Mouse (Mus musculus): ENCODE data around the gene Fbn1. TPM values are rescaled to one million over a fixed set of nuclear protein-coding genes. Genes with fewer than 3 reads are reported as not detected.

Gene Fbn1
- polyA plus RNA-seq, 1 experiment from 2014 or later: 7.8 TPM

- no peaks in the 10 kb centered on the region for H3K36me3 ChIP-seq (ENCODE audit: control insufficient read depth, insufficient read depth, low read length)
- no peaks in the 10 kb centered on the region for H3K9me3 ChIP-seq (ENCODE audit: control insufficient read depth, low read length)
- no peak overlapping the region for H3K4me3 ChIP-seq (ENCODE audit: low read depth, low read length)
- no peaks in the 10 kb centered on the region for H3K27me3 ChIP-seq (ENCODE audit: control insufficient read depth, insufficient read depth, low read length)
- H3K4me1 ChIP-seq (ENCODE audit: control insufficient read depth, insufficient read depth, low read length): no peaks in the 10 kb centered on the region
- H3K4me2 ChIP-seq (ENCODE audit: low read depth, severe bottlenecking): no peak overlapping the region
- WGBS: 89% methylated on average over 16 of the region's 16 CpGs
- ATAC-seq (ENCODE audit: insufficient number of reproducible peaks, low FRiP score, low TSS enrichment, low read depth) (no peak), DNase-seq (ENCODE audit: low spot score) (no peak)
- H3K27ac ChIP-seq (replicated peaks; ENCODE audit: low read depth, low read length): no peak overlapping the region
- no peak overlapping the region for H3K9ac ChIP-seq (ENCODE audit: low read length)
Observed at GRCm38 (mm10) chr2:125314169-125314925, 193.4 kb downstream of the Fbn1 start.

GRCm38 (mm10) chr2:125309710-125310109, 198.1 kb downstream of the Fbn1 start:
- no peak for ATAC-seq (ENCODE audit: insufficient number of reproducible peaks, low FRiP score, low TSS enrichment, low read depth)
- DNase-seq (ENCODE audit: low spot score): no peak
- Histone ChIP-seq H3K4me2 (ENCODE audit: low read depth, severe bottlenecking) (no peak overlapping the region), H3K27ac (replicated peaks; ENCODE audit: low read depth, low read length) (no peak overlapping the region), H3K9ac (ENCODE audit: low read length) (no peak overlapping the region), H3K27me3 (ENCODE audit: control insufficient read depth, insufficient read depth, low read length) (no peaks in the 10 kb centered on the region), H3K9me3 (ENCODE audit: control insufficient read depth, low read length) (no peaks in the 10 kb centered on the region), H3K4me3 (ENCODE audit: low read depth, low read length) (no peak overlapping the region), H3K4me1 (ENCODE audit: control insufficient read depth, insufficient read depth, low read length) (no peaks in the 10 kb centered on the region), H3K36me3 (ENCODE audit: control insufficient read depth, insufficient read depth, low read length) (no peaks in the 10 kb centered on the region)
- 87% methylated on average over 10 of the region's 10 CpGs for WGBS

GRCm38 (mm10) chr2:125305671-125306070, 202.1 kb downstream of the Fbn1 start:
- no peaks in the 10 kb centered on the region for H3K9me3 ChIP-seq (ENCODE audit: control insufficient read depth, low read length)
- ATAC-seq (ENCODE audit: insufficient number of reproducible peaks, low FRiP score, low TSS enrichment, low read depth) (no peak), DNase-seq (ENCODE audit: low spot score) (no peak)
- H3K36me3 ChIP-seq (ENCODE audit: control insufficient read depth, insufficient read depth, low read length): 0 out of 2 replicates have a peak, but pooled peaks cover 3% of the 10 kb centered on the region
- WGBS: 82% methylated on average over 3 of the region's 3 CpGs
- no peaks in the 10 kb centered on the region for H3K27me3 ChIP-seq (ENCODE audit: control insufficient read depth, insufficient read depth, low read length)
- H3K27ac ChIP-seq (replicated peaks; ENCODE audit: low read depth, low read length): no peak overlapping the region
- H3K4me1 ChIP-seq (ENCODE audit: control insufficient read depth, insufficient read depth, low read length): no peaks in the 10 kb centered on the region; the same call in 1 of the 2 replicates
- H3K4me2 ChIP-seq (ENCODE audit: low read depth, severe bottlenecking): no peak overlapping the region
- no peak overlapping the region for H3K9ac ChIP-seq (ENCODE audit: low read length)
- no peak overlapping the region for H3K4me3 ChIP-seq (ENCODE audit: low read depth, low read length)

- Histone ChIP-seq H3K4me3 (ENCODE audit: low read depth, low read length) (no peak overlapping the region), H3K4me2 (ENCODE audit: low read depth, severe bottlenecking) (no peak overlapping the region), H3K27me3 (ENCODE audit: control insufficient read depth, insufficient read depth, low read length) (no peaks in the 10 kb centered on the region), H3K27ac (replicated peaks; ENCODE audit: low read depth, low read length) (no peak overlapping the region), H3K36me3 (ENCODE audit: control insufficient read depth, insufficient read depth, low read length) (0 out of 2 replicates have a peak, but pooled peaks cover 3% of the 10 kb centered on the region), H3K9me3 (ENCODE audit: control insufficient read depth, low read length) (no peaks in the 10 kb centered on the region), H3K9ac (ENCODE audit: low read length) (no peak overlapping the region), H3K4me1 (ENCODE audit: control insufficient read depth, insufficient read depth, low read length) (no peaks in the 10 kb centered on the region; the same call in 1 of the 2 replicates)
- no peak for ATAC-seq (ENCODE audit: insufficient number of reproducible peaks, low FRiP score, low TSS enrichment, low read depth)
- 91% methylated on average over 3 of the region's 3 CpGs for WGBS
- no peak for DNase-seq (ENCODE audit: low spot score)
Observed at GRCm38 (mm10) chr2:125304746-125305145, 203.0 kb downstream of the Fbn1 start.

- Histone ChIP-seq H3K9me3 (ENCODE audit: control insufficient read depth, low read length) (no peaks in the 10 kb centered on the region), H3K4me1 (ENCODE audit: control insufficient read depth, insufficient read depth, low read length) (no peaks in the 10 kb centered on the region; the same call in 1 of the 2 replicates), H3K4me3 (ENCODE audit: low read depth, low read length) (no peak overlapping the region), H3K36me3 (ENCODE audit: control insufficient read depth, insufficient read depth, low read length) (0 out of 2 replicates have a peak, but pooled peaks cover 3% of the 10 kb centered on the region), H3K9ac (ENCODE audit: low read length) (no peak overlapping the region), H3K27ac (replicated peaks; ENCODE audit: low read depth, low read length) (no peak overlapping the region), H3K4me2 (ENCODE audit: low read depth, severe bottlenecking) (no peak overlapping the region), H3K27me3 (ENCODE audit: control insufficient read depth, insufficient read depth, low read length) (no peaks in the 10 kb centered on the region)
- WGBS: 82% methylated on average over 5 of the region's 5 CpGs
- ATAC-seq (ENCODE audit: insufficient number of reproducible peaks, low FRiP score, low TSS enrichment, low read depth) (no peak), DNase-seq (ENCODE audit: low spot score) (no peak)
Observed at GRCm38 (mm10) chr2:125303764-125304384, 203.9 kb downstream of the Fbn1 start.

GRCm38 (mm10) chr2:125302625-125302924, 205.2 kb downstream of the Fbn1 start:
- WGBS: 80% methylated on average over 8 of the region's 8 CpGs
- Histone ChIP-seq H3K36me3 (ENCODE audit: control insufficient read depth, insufficient read depth, low read length) (0 out of 2 replicates have a peak, but pooled peaks cover 3% of the 10 kb centered on the region), H3K4me2 (ENCODE audit: low read depth, severe bottlenecking) (no peak overlapping the region), H3K27me3 (ENCODE audit: control insufficient read depth, insufficient read depth, low read length) (no peaks in the 10 kb centered on the region), H3K4me1 (ENCODE audit: control insufficient read depth, insufficient read depth, low read length) (no peaks in the 10 kb centered on the region; the same call in 1 of the 2 replicates), H3K4me3 (ENCODE audit: low read depth, low read length) (no peak overlapping the region), H3K9ac (ENCODE audit: low read length) (no peak overlapping the region), H3K27ac (replicated peaks; ENCODE audit: low read depth, low read length) (no peak overlapping the region), H3K9me3 (ENCODE audit: control insufficient read depth, low read length) (no peaks in the 10 kb centered on the region)
- ATAC-seq (ENCODE audit: insufficient number of reproducible peaks, low FRiP score, low TSS enrichment, low read depth) (no peak), DNase-seq (ENCODE audit: low spot score) (no peak)

- H3K36me3 ChIP-seq (ENCODE audit: control insufficient read depth, insufficient read depth, low read length): 0 out of 2 replicates have a peak, but pooled peaks cover 3% of the 10 kb centered on the region
- H3K4me1 ChIP-seq (ENCODE audit: control insufficient read depth, insufficient read depth, low read length): no peaks in the 10 kb centered on the region; the same call in 1 of the 2 replicates
- DNase-seq (ENCODE audit: low spot score) (no peak), ATAC-seq (ENCODE audit: insufficient number of reproducible peaks, low FRiP score, low TSS enrichment, low read depth) (no peak)
- no peaks in the 10 kb centered on the region for H3K9me3 ChIP-seq (ENCODE audit: control insufficient read depth, low read length)
- WGBS: 58% methylated on average over 9 of the region's 9 CpGs
- H3K27ac ChIP-seq (replicated peaks; ENCODE audit: low read depth, low read length): no peak overlapping the region
- H3K9ac ChIP-seq (ENCODE audit: low read length): no peak overlapping the region
- H3K4me2 ChIP-seq (ENCODE audit: low read depth, severe bottlenecking): no peak overlapping the region
- no peaks in the 10 kb centered on the region for H3K27me3 ChIP-seq (ENCODE audit: control insufficient read depth, insufficient read depth, low read length)
- H3K4me3 ChIP-seq (ENCODE audit: low read depth, low read length): no peak overlapping the region
Observed at GRCm38 (mm10) chr2:125301877-125302624, 205.7 kb downstream of the Fbn1 start.

GRCm38 (mm10) chr2:125298841-125299240, 209.0 kb downstream of the Fbn1 start:
- ATAC-seq (ENCODE audit: insufficient number of reproducible peaks, low FRiP score, low TSS enrichment, low read depth) (no peak), DNase-seq (ENCODE audit: low spot score) (no peak)
- Histone ChIP-seq H3K9me3 (ENCODE audit: control insufficient read depth, low read length) (no peaks in the 10 kb centered on the region), H3K4me2 (ENCODE audit: low read depth, severe bottlenecking) (no peak overlapping the region), H3K27me3 (ENCODE audit: control insufficient read depth, insufficient read depth, low read length) (no peaks in the 10 kb centered on the region), H3K4me1 (ENCODE audit: control insufficient read depth, insufficient read depth, low read length) (no peaks in the 10 kb centered on the region; the same call in 1 of the 2 replicates), H3K9ac (ENCODE audit: low read length) (no peak overlapping the region), H3K27ac (replicated peaks; ENCODE audit: low read depth, low read length) (no peak overlapping the region), H3K4me3 (ENCODE audit: low read depth, low read length) (no peak overlapping the region), H3K36me3 (ENCODE audit: control insufficient read depth, insufficient read depth, low read length) (0 out of 2 replicates have a peak, but pooled peaks cover 3% of the 10 kb centered on the region)
- 92% methylated on average over 1 of the region's 1 CpGs for WGBS
